Mouse (Mus musculus) liver, adult 2 months (tissue): ENCODE measurements around the gene Rpl15. TPM values are rescaled to one million over a fixed set of nuclear protein-coding genes. Genes with fewer than 3 reads are reported as not detected.
A peak's percentile ranks its signal among the peaks of the same experiment; 100 is the strongest.

ENCODE experiments used
- DNase-seq: peaks from one replicate; pipeline ENCODE4 v3.0.0-alpha.2; 2011; ENCODE audit warnings: low read depth, low spot score; ENCODE audit errors: extremely low read depth
- H3K27ac ChIP-seq: fragments of 200-500 bp; replicated peaks from 2 replicates; pipeline ENCODE4 v1.5.1; 2012; ENCODE audit warnings: low read depth, mild to moderate bottlenecking, control low read depth, inconsistent platforms, low read length; ENCODE audit not compliant: insufficient read depth
- H3K27me3 ChIP-seq: fragments of 200-500 bp; 2 replicates; pipeline ENCODE4 v1.6.1; 2012; ENCODE audit warnings: mild to moderate bottlenecking, moderate library complexity, low read length, inconsistent platforms; ENCODE audit not compliant: control insufficient read depth, insufficient read depth
- H3K36me3 ChIP-seq: fragments of 200-500 bp; 2 replicates; pipeline ENCODE4 v1.6.1; 2012; ENCODE audit warnings: low read length, inconsistent platforms; ENCODE audit not compliant: control insufficient read depth, insufficient read depth
- H3K4me1 ChIP-seq: fragments of 200-500 bp; 2 replicates; pipeline ENCODE4 v1.6.1; 2011; ENCODE audit warnings: low read length; ENCODE audit not compliant: control insufficient read depth, insufficient read depth
- H3K4me3 ChIP-seq: fragments of 200-500 bp; 2 replicates; pipeline ENCODE4 v1.5.1; 2011; ENCODE audit warnings: low read depth, mild to moderate bottlenecking, control low read depth, low read length, moderate library complexity; ENCODE audit not compliant: insufficient read depth
- H3K79me2 ChIP-seq: fragments of 200-500 bp; 2 replicates; pipeline ENCODE4 v1.6.1; 2012; ENCODE audit warnings: inconsistent platforms, mild to moderate bottlenecking, low read length, moderate library complexity; ENCODE audit not compliant: control insufficient read depth, insufficient read depth
- H3K9ac ChIP-seq: fragments of 200-500 bp; 2 replicates; pipeline ENCODE4 v1.6.1; 2012; ENCODE audit warnings: low read depth, mild to moderate bottlenecking, control low read depth, inconsistent platforms, low read length
- CTCF ChIP-seq: fragments of 200-500 bp; IDR thresholded peaks from 2 replicates; pipeline ENCODE4 v1.5.1; 2011; ENCODE audit warnings: low read depth, low read length, control low read depth
- POLR2A ChIP-seq: fragments of 200-500 bp; IDR thresholded peaks from 2 replicates; pipeline ENCODE4 v1.6.1; 2011; ENCODE audit warnings: low read length, control low read depth; ENCODE audit not compliant: insufficient read depth; ENCODE audit errors: extremely low read depth
- WGBS: fragments of 180-500 bp; shearing (Covaris S2); methylation state at CpG from one replicate; pipeline ENCODE4 v1.1.7; 2018; 5-methylcytosine and 5-hydroxymethylcytosine counted together
- polyA plus RNA-seq: library from polyadenylated mRNA; depleted of rRNA; stranded (reverse); fragments of >200 nt; gene quantifications from 2 replicates; pipeline ENCODE4 v1.2.3, GENCODE M21; 2012
- total RNA-seq: library from RNA; depleted of rRNA; stranded (reverse); fragments of >200 nt; gene quantifications from 2 replicates; pipeline ENCODE4 v1.2.3, GENCODE M21; 2014

Gene Rpl15
- total and polyA plus RNA-seq, 2 experiments, result 138 to 169 TPM

GRCm38 (mm10) chr14:18287391-18287790 lies 16.2 kb upstream of the Rpl15 start:
- H3K36me3 ChIP-seq, result peaks cover 18% of the 10 kb centered on the region
- H3K4me3 ChIP-seq, result no peak overlapping the region
- H3K79me2 ChIP-seq, result peaks cover 16% of the 10 kb centered on the region; the same call in 1 of the 2 replicates
- no peaks in the 10 kb centered on the region for H3K27me3 ChIP-seq
- H3K27ac ChIP-seq, result no peak overlapping the region
- TF ChIP-seq CTCF (no peak), POLR2A (no peak)
- no peak for DNase-seq
- H3K9ac ChIP-seq, result no peak overlapping the region
- WGBS, result 70% methylated on average over 2 of the region's 2 CpGs
- H3K4me1 ChIP-seq, result no peaks in the 10 kb centered on the region; the same call in 1 of the 2 replicates

DNA sequence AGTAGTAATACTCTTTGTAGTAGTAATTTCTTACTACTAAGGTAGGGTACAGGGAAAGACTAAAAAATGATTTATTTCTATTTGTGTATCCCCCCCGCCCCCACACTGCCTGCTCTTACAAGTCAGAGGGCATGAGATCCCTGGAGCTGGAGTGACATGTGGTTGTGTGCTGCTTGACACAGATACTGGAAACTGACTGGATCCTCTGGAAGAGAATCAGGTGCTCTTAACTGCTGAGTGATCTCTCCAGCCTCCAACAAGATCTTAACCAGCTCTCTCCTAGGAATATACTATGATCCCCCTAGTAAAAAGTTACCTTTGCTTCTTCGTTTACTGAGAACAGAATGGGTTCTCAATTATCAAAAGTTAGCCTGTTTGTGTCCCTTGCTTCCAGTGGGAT lies 15.2 kb upstream of the Rpl15 start:
- no peak overlapping the region for H3K4me3 ChIP-seq
- no peak for DNase-seq
- peaks cover 20% of the 10 kb centered on the region for H3K36me3 ChIP-seq
- WGBS, result 96% methylated on average over 2 of the region's 2 CpGs
- H3K4me1 ChIP-seq, result no peaks in the 10 kb centered on the region; the same call in 1 of the 2 replicates
- H3K9ac ChIP-seq, result no peak overlapping the region
- H3K27me3 ChIP-seq, result no peaks in the 10 kb centered on the region
- peaks cover 11% of the 10 kb centered on the region; the same call in 1 of the 2 replicates for H3K79me2 ChIP-seq
- H3K27ac ChIP-seq, result no peak overlapping the region
- no peak for TF ChIP-seq CTCF
- no peak for TF ChIP-seq POLR2A

DNA sequence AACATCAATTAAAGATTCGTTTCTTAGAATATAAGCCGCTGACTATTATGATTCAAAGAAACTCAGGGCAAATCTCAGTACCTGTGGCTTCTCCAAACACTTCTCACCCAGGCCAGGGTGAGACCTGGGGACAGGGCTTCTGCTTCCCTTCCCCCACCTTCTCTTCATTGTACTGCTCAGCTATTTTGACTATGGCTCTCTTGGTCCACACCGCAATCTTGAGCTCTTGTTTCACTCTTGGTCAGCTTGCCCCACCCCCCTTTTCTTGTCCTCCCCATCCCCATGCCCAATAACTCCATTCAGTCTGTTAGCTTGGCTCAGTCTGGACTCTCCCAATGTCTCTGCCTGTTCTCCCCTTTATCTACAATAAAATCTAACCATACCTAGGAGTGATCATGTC lies 14.3 kb upstream of the Rpl15 start:
- Histone ChIP-seq H3K36me3 (peaks cover 23% of the 10 kb centered on the region), H3K9ac (no peak overlapping the region), H3K27ac (no peak overlapping the region), H3K79me2 (peaks cover 7% of the 10 kb centered on the region; the same call in 1 of the 2 replicates), H3K4me3 (no peak overlapping the region), H3K27me3 (no peaks in the 10 kb centered on the region), H3K4me1 (no peaks in the 10 kb centered on the region; the same call in 1 of the 2 replicates)
- 88% methylated on average over 3 of the region's 3 CpGs for WGBS
- no peak for DNase-seq
- no peak for TF ChIP-seq POLR2A

- peak; percentile 53 for TF ChIP-seq CTCF
- TF ChIP-seq POLR2A, result no peak
- peaks cover 7% of the 10 kb centered on the region; the same call in 1 of the 2 replicates for H3K79me2 ChIP-seq
- no peaks in the 10 kb centered on the region; the same call in 1 of the 2 replicates for H3K4me1 ChIP-seq
- peaks cover 30% of the 10 kb centered on the region for H3K36me3 ChIP-seq
- H3K27ac ChIP-seq, result no peak overlapping the region
- no peak overlapping the region for H3K4me3 ChIP-seq
- WGBS, result 63% methylated on average over 2 of the region's 2 CpGs
- peak; percentile 31 for DNase-seq
- H3K27me3 ChIP-seq, result no peaks in the 10 kb centered on the region
- H3K9ac ChIP-seq, result no peak overlapping the region
Observed at GRCm38 (mm10) chr14:18284581-18284980, 13.4 kb upstream of the Rpl15 start.

DNA sequence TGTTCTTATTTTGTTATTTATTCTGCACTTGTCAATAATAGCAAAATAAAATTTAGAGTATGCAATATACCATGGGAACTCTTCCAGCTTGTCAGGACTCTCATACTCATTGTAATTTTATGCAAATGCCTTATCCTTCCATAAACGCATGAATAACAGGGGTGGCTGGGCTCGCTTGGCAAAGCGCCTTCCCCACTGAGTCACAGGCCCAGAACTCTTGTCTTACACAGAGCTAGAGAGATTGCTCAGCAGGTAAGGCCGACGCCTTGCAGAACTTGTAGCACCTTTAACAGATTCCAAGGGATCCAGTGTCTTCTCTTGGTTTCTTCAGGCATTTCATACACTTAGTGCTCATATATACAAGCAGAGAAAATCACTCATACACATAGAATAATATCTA lies 9.2 kb upstream of the Rpl15 start:
- Histone ChIP-seq H3K36me3 (peaks cover 51% of the 10 kb centered on the region), H3K4me3 (no peak overlapping the region)
- WGBS, result 93% methylated on average over 5 of the region's 5 CpGs

GRCm38 (mm10) chr14:18274526-18274925 lies 3.3 kb upstream of the Rpl15 start:
- Histone ChIP-seq H3K27ac (no peak overlapping the region), H3K4me3 (no peak overlapping the region), H3K9ac (no peak overlapping the region), H3K36me3 (peaks cover 27% of the 10 kb centered on the region), H3K79me2 (peaks cover 11% of the 10 kb centered on the region), H3K4me1 (peaks cover 6% of the 10 kb centered on the region), H3K27me3 (no peaks in the 10 kb centered on the region)
- 70% methylated on average over 1 of the region's 1 CpGs for WGBS
- no peak for DNase-seq
- TF ChIP-seq POLR2A (no peak), CTCF (no peak)

More for the DNA sequence above, 9.2 kb upstream of the Rpl15 start:
- H3K79me2 ChIP-seq, result peaks cover 3% of the 10 kb centered on the region; the same call in 1 of the 2 replicates
- DNase-seq, result no peak
- TF ChIP-seq POLR2A, result no peak
- TF ChIP-seq CTCF, result no peak
- H3K9ac ChIP-seq, result no peak overlapping the region
- H3K27me3 ChIP-seq, result no peaks in the 10 kb centered on the region
- no peaks in the 10 kb centered on the region for H3K4me1 ChIP-seq
- no peak overlapping the region for H3K27ac ChIP-seq
